Mouse (Mus musculus) myocyte (in vitro differentiated cells): ENCODE measurements around the gene Alkbh5.

ENCODE experiments used
- E2F4 ChIP-seq: IDR thresholded peaks from one replicate; pipeline ENCODE4 v1.6.1; 2011; ENCODE audit warnings: mild to moderate bottlenecking, control low read depth, moderate library complexity; ENCODE audit not compliant: insufficient read depth
- POLR2A ChIP-seq: IDR thresholded peaks from one replicate; pipeline ENCODE4 v1.6.1; 2011; ENCODE audit warnings: low read depth, mild to moderate bottlenecking, control low read depth, moderate library complexity; ENCODE audit not compliant: insufficient read length
- POLR2AphosphoS2 ChIP-seq: IDR thresholded peaks from one replicate; pipeline ENCODE4 v1.6.1; 2011; ENCODE audit warnings: low read depth, control low read depth; ENCODE audit not compliant: insufficient read length
- SRF ChIP-seq: IDR thresholded peaks from one replicate; pipeline ENCODE4 v1.6.1; 2011; ENCODE audit warnings: low read depth; ENCODE audit not compliant: control insufficient read depth, insufficient read length

- TF ChIP-seq POLR2A (no peak), SRF (no peak), E2F4 (no peak), POLR2AphosphoS2 (no peak)
Measured at GRCm38 (mm10) chr11:60495692-60496091, 40.5 kb upstream of the Alkbh5 start.
